Mouse (Mus musculus) lung, postnatal 0 days (tissue): Measurements from ENCODE around the gene Bckdk. TPM values are rescaled to one million over a fixed set of nuclear protein-coding genes. Genes with fewer than 3 reads are reported as not detected.
A peak's percentile ranks its signal among the peaks of the same experiment; 100 is the strongest.

Experiments used
- ATAC-seq: fragments of 200-750 bp; cut with Nextera tagmentation; 2 replicates; pipeline ENCODE4 v1.8.0; 2017; ENCODE audit warnings: moderate library complexity
- DNase-seq: peaks from one replicate; pipeline ENCODE4 v3.0.0-alpha.2; 2016; ENCODE audit warnings: low spot score
- H3K27ac ChIP-seq: fragments of 300-500 bp; sonication (generic); 2 replicates; pipeline ENCODE4 v1.5.1; 2014; ENCODE audit warnings: antibody characterized with exemption, mild to moderate bottlenecking, low read length, mixed read lengths
- H3K27me3 ChIP-seq: fragments of 300-500 bp; sonication (generic); replicated peaks from 2 replicates; pipeline ENCODE4 v1.6.1; 2014; ENCODE audit warnings: low read length, mixed read lengths; ENCODE audit not compliant: insufficient read depth
- H3K36me3 ChIP-seq: fragments of 300-500 bp; sonication (generic); 2 replicates; pipeline ENCODE4 v1.6.1; 2014; ENCODE audit warnings: low read length, mixed read lengths; ENCODE audit not compliant: insufficient read depth
- H3K4me1 ChIP-seq: fragments of 300-500 bp; sonication (generic); 2 replicates; pipeline ENCODE4 v1.6.1; 2014; ENCODE audit warnings: antibody characterized with exemption, low read depth, low read length, mixed read lengths; ENCODE audit not compliant: insufficient read depth
- H3K4me2 ChIP-seq: fragments of 300-500 bp; sonication (generic); replicated peaks from 2 replicates; pipeline ENCODE4 v1.6.1; 2014; ENCODE audit warnings: low read depth, mild to moderate bottlenecking, low read length, moderate library complexity, mixed read lengths
- H3K4me3 ChIP-seq: fragments of 300-500 bp; sonication (generic); 2 replicates; pipeline ENCODE4 v1.5.1; 2014; ENCODE audit warnings: low read depth, low read length
- H3K9ac ChIP-seq: fragments of 300-500 bp; sonication (generic); replicated peaks from 2 replicates; pipeline ENCODE4 v1.6.1; 2014; ENCODE audit warnings: low read depth, mild to moderate bottlenecking
- H3K9me3 ChIP-seq: fragments of 300-500 bp; sonication (generic); 2 replicates; pipeline ENCODE4 v1.6.1; 2016; ENCODE audit warnings: low read length, mixed read lengths
- CTCF ChIP-seq: IDR thresholded peaks from 2 replicates; pipeline ENCODE4 v1.5.1; 2016; ENCODE audit warnings: antibody characterized with exemption, mild to moderate bottlenecking
- EP300 ChIP-seq: IDR thresholded peaks from 2 replicates; pipeline ENCODE4 v1.6.1; 2016; ENCODE audit warnings: antibody characterized with exemption, mild to moderate bottlenecking, control low read depth
- WGBS: fragments of 180-500 bp; shearing (Covaris S2); extraction: QIAGEN DNeasy Blood & Tissue Kit; methylation state at CpG from one replicate; pipeline ENCODE4 v1.1.7; 2014; 5-methylcytosine and 5-hydroxymethylcytosine counted together
- polyA plus RNA-seq: library from polyadenylated mRNA; unstranded; fragments of >200 nt; fragmentation: Nextera tagmentation; extraction: Ambion mirVana; gene quantifications from 2 replicates; pipeline ENCODE4 v1.2.1, GENCODE M21; 2015

Gene Bckdk
- polyA plus RNA-seq, 1 experiment from 2014 or later: 81.2 TPM

DNA sequence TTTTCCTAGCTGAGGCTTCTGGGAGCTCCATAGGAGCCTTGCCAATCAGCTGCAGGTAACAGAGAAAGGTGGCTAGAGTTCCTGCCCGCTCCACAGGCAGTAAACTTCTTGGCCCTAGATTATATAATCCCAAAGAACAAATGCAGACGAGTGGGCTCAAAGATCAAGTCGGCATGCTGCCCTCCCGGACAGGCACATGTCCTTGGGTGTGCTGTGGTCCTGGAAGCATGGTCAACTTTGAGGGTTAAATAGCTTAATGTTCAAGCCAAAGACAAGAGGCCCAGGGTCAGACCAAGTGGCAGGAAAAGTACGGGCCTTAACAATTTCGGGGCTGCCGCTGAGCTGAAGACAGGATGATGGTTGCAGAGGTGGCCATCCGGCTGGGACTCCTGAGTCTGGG is 22.2 kb downstream of the Bckdk start:
- ATAC-seq (no peak), DNase-seq (no peak)
- TF ChIP-seq EP300: no peak
- TF ChIP-seq CTCF: no peak
- H3K9me3 ChIP-seq: no peaks in the 10 kb centered on the region
- H3K9ac ChIP-seq: 0 out of 2 replicates have a peak overlapping the region, but pooled peaks have one; percentile 16
- H3K27ac ChIP-seq: peak overlapping the region; percentile 95
- H3K4me1 ChIP-seq: peaks cover 4% of the 10 kb centered on the region; the same call in 1 of the 2 replicates
- H3K36me3 ChIP-seq: 0 out of 2 replicates have a peak, but pooled peaks cover 12% of the 10 kb centered on the region
- peak overlapping the region; percentile 63 for H3K4me2 ChIP-seq
- WGBS: 71% methylated on average over 8 of the region's 8 CpGs
- H3K4me3 ChIP-seq: peak overlapping the region; percentile 8; the same call in 1 of the 2 replicates
- no peaks in the 10 kb centered on the region for H3K27me3 ChIP-seq

DNA sequence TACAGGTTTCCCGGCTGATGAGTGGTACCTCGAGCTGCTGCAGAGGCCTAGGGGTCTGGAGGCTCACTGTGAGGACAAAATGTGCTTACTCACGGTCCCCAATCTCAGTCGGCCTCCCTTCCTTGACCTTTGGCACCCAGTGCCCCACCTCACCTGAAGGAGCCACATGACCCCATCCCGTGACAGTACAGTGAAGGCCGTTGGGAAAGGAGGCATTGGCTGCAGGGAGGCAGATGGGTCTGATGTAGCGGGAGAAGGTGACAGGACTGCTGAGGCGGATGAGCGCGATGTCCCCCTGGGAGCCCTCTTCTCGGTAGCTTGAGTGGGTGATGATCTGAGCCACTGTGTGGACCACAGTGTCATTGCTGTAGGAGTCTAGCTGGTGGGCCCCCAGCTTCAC is 23.0 kb downstream of the Bckdk start:
- 66% methylated on average over 11 of the region's 11 CpGs for WGBS
- H3K27ac ChIP-seq: peak overlapping the region; percentile 95
- 0 out of 2 replicates have a peak overlapping the region, but pooled peaks have one; percentile 53 for H3K4me3 ChIP-seq
- H3K27me3 ChIP-seq: no peaks in the 10 kb centered on the region
- 0 out of 2 replicates have a peak, but pooled peaks cover 12% of the 10 kb centered on the region for H3K36me3 ChIP-seq
- TF ChIP-seq CTCF: no peak
- no peak for TF ChIP-seq EP300
- peak overlapping the region; percentile 63 for H3K4me2 ChIP-seq
- peaks cover 8% of the 10 kb centered on the region; the same call in 1 of the 2 replicates for H3K4me1 ChIP-seq
- H3K9ac ChIP-seq: 0 out of 2 replicates have a peak overlapping the region, but pooled peaks have one; percentile 8
- ATAC-seq (no peak), DNase-seq (no peak)
- H3K9me3 ChIP-seq: no peaks in the 10 kb centered on the region

DNA sequence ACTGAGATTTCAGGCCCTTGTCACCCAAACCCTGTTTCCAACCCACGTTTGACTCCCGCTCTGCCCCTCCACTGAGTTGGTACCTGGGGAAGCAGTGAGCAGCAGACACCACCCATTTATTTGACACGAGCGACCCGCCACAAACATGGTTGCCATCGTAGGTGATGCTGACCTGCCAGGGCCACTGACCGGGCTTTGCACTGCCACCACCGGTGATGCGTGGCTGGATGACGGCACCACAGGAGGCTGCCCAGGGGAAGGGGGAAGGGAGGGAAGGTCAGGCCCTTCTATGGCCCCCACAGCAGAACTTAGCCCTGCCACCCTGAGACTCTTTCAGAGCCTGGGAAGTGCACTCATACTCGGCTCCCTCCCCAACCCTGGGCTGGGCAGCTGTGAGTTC is 23.8 kb downstream of the Bckdk start:
- ATAC-seq: no peak
- Histone ChIP-seq H3K9ac (peak overlapping the region; percentile 82), H3K9me3 (no peaks in the 10 kb centered on the region), H3K27me3 (no peaks in the 10 kb centered on the region), H3K4me3 (peak overlapping the region; percentile 53), H3K36me3 (0 out of 2 replicates have a peak, but pooled peaks cover 12% of the 10 kb centered on the region), H3K4me1 (peaks cover 4% of the 10 kb centered on the region; the same call in 1 of the 2 replicates), H3K27ac (peak overlapping the region; percentile 95), H3K4me2 (peak overlapping the region; percentile 63)
- WGBS: 70% methylated on average over 11 of the region's 11 CpGs
- no peak for DNase-seq
- TF ChIP-seq EP300: no peak
- no peak for TF ChIP-seq CTCF

DNA sequence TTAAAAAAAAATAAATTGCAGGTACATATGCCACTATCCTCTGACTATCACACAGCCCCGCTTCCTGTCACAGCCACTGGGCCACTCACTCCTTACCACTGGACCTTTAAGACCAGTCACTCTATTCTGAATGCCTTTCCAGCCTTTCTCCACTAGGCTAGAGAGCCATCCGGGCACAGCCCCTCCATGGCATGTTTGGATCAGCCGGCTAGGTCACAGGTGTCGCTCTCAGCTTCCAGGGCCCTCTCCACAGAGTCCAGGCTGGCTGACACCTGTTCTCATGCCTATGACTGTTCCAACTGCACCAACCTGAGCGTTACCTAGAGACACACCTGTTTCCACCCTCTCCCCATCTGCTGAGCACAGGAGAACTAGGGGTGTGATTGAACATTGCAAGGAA is 24.7 kb downstream of the Bckdk start:
- H3K27ac ChIP-seq: peak overlapping the region; percentile 95

DNA sequence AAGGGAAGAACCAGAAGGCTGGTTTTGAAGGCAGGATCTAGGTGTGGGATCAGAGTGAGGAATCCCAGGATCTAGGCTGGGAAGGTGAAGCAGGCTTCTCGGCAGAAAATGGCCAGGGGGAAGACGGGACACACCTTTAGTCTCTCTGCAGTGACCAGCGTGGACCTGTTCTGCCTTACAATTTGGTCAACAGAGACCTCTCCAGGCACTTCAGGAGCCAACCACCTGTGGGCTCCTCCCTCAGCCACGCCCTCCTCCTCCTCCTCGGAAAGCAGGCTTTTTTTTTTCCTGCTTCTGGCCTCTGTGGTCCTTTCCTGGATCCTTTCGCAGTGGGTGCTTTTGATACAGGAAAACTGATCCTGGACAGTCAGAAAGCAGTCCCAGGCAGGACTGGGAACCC is 26.0 kb downstream of the Bckdk start, which contains the start of gene Prss8:
TSS of gene Prss8 (minus strand) at position 182 of the 400 bp plus-strand sequence.
- H3K4me3 ChIP-seq: peak within 1 kb of the TSS; percentile 53
- peak within 1 kb of the TSS; percentile 95 for H3K27ac ChIP-seq
- peaks cover 4% of the 10 kb centered on the region; the same call in 1 of the 2 replicates for H3K4me1 ChIP-seq
- no peaks in the 10 kb centered on the region for H3K27me3 ChIP-seq
- ATAC-seq (peak; percentile 42), DNase-seq (peak; percentile 94)
- H3K36me3 ChIP-seq: 0 out of 2 replicates have a peak, but pooled peaks cover under 1% of the 10 kb centered on the region
- TF ChIP-seq EP300: peak; percentile 45; the same call in 1 of the 2 replicates
- no peak for TF ChIP-seq CTCF
- 22% methylated on average over 6 of the region's 6 CpGs for WGBS
- H3K9me3 ChIP-seq: no peaks in the 10 kb centered on the region
- peak within 1 kb of the TSS; percentile 82 for H3K9ac ChIP-seq
- peak within 1 kb of the TSS; percentile 63 for H3K4me2 ChIP-seq

More for the DNA sequence above, 24.7 kb downstream of the Bckdk start:
- Histone ChIP-seq H3K9ac (peak overlapping the region; percentile 82), H3K9me3 (no peaks in the 10 kb centered on the region), H3K4me3 (peak overlapping the region; percentile 53), H3K36me3 (0 out of 2 replicates have a peak, but pooled peaks cover 10% of the 10 kb centered on the region), H3K4me2 (peak overlapping the region; percentile 63), H3K4me1 (peaks cover 4% of the 10 kb centered on the region; the same call in 1 of the 2 replicates), H3K27me3 (no peaks in the 10 kb centered on the region)
- DNase-seq (peak; percentile 74), ATAC-seq (peak; percentile 23)
- TF ChIP-seq EP300: peak; percentile 21; the same call in 1 of the 2 replicates
- peak; percentile 45 for TF ChIP-seq CTCF
- 36% methylated on average over 5 of the region's 5 CpGs for WGBS

DNA sequence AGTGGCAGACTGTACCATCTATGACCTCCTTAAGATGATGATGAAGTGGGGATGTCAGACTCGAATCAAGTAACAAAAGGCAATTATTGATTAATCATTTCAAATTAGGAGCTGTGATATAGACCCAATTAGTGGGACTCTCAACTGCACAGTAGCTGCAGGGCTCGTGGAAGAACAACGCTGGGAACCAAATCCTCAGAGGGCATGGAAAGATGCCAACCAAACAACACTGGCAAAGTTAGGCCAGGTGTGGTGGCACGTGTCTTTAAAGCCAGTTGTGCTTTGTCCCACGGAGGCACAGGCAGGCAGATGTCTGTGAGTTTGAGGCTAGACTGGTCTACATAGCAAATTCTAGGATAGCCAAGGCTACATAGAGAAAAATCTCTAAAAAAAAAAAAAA is 26.8 kb downstream of the Bckdk start:
- H3K27ac ChIP-seq: peak overlapping the region; percentile 95
- ATAC-seq: no peak
- peaks cover 4% of the 10 kb centered on the region; the same call in 1 of the 2 replicates for H3K4me1 ChIP-seq
- TF ChIP-seq CTCF (no peak), EP300 (no peak)
- H3K4me2 ChIP-seq: peak overlapping the region; percentile 39
- no peaks in the 10 kb centered on the region for H3K36me3 ChIP-seq
- H3K4me3 ChIP-seq: no peak overlapping the region
- no peak overlapping the region for H3K9ac ChIP-seq
- no peaks in the 10 kb centered on the region for H3K27me3 ChIP-seq
- no peak for DNase-seq
- 60% methylated on average over 5 of the region's 5 CpGs for whole genome bisulfite sequencing
- H3K9me3 ChIP-seq: no peaks in the 10 kb centered on the region
